Mouse (Mus musculus) liver, embryonic 14.5 days (tissue): ENCODE measurements around the gene Entpd5.

Source experiments
- CTCF ChIP-seq: IDR thresholded peaks from 2 replicates; pipeline ENCODE4 v1.5.1; 2016; ENCODE audit warnings: antibody characterized with exemption, low read depth, control low read depth
- EP300 ChIP-seq: IDR thresholded peaks from 2 replicates; pipeline ENCODE4 v1.6.1; 2016; ENCODE audit warnings: antibody characterized with exemption, low read depth

- TF ChIP-seq CTCF = no peak
- TF ChIP-seq EP300 = no peak
Observed at GRCm38 (mm10) chr12:84362872-84363271, 46.0 kb downstream of the Entpd5 start.
